ENCODE assay signal across 10 mouse cellular contexts in genomic region chr6:116569834-116570233, GRCm38 (mm10). TPM values are rescaled to one million over a fixed set of nuclear protein-coding genes. Genes with fewer than 3 reads are reported as not detected.
A peak's percentile ranks its signal among the peaks of the same experiment; 100 is the strongest.
DNase-seq lines count a peak whose midpoint lies in the region; ATAC-seq and TF ChIP-seq lines count a peak whose summit lies in the region.
"Had no signal": no experiment of that assay in that cellular context is flagged by ENCODE, and none has a peak within 500 bp of the region (broad histone marks: within the 10 kb centered on the region; RNA-seq: fewer than 3 reads in every experiment).

No protein-coding gene starts in this region.

- intact Hi-C loops in left cerebral cortex, postnatal 14 days (cut with DNase I): no loop called here
- intact Hi-C loops in heart, postnatal 14 days (cut with DNase I): loop anchor here (5.0 kb wide), 1 partner anchor 153 kb away; no protein-coding TSS in a partner anchor

- no peak overlapping the region for H3K4me3 ChIP-seq in lung, postnatal 0 days (ENCODE audit: low read depth, low read length)
- no peak overlapping the region for H3K4me3 ChIP-seq in stomach, postnatal 0 days (ENCODE audit: low read depth, low read length)
- H3K4me3 ChIP-seq: heart, embryonic 13.5 days; myocyte had no signal

- no peak for TF ChIP-seq EP300 in lung, postnatal 0 days (IDR thresholded peaks at IDR 0.05)
- no peak for TF ChIP-seq EP300 in stomach, postnatal 0 days (optimal IDR thresholded peaks at IDR 0.05)

- H3K27me3 ChIP-seq in lung, postnatal 0 days (replicated peaks; ENCODE audit: insufficient read depth, low read length): no peaks in the 10 kb centered on the region
- no peaks in the 10 kb centered on the region for H3K27me3 ChIP-seq in stomach, postnatal 0 days (ENCODE audit: control insufficient read depth, insufficient read depth, low read length)

- peak; percentile 50 to 52 for DNase-seq in left cerebral cortex, postnatal 14 days (ENCODE audit: low spot score in 2 of 2)
- no peak for DNase-seq in left cerebral cortex, adult 11 months (ENCODE audit: low spot score)
- DNase-seq in Muller cell, postnatal 12 days (ENCODE audit: inconsistent ontology term): peak; percentile 7
- DNase-seq in cerebellum, adult 11-12 months: peak; percentile 7
- DNase-seq in heart, postnatal 14 days: peak; percentile 21 to 64
- peak; percentile 31 for DNase-seq in lung, postnatal 0 days (ENCODE audit: low spot score)
- DNase-seq in stomach, postnatal 0 days (ENCODE audit: low spot score): peak; percentile 21
- no peak for DNase-seq in T-cell, adult 2 months (ENCODE audit: low spot score)

- H3K27ac ChIP-seq in lung, postnatal 0 days (ENCODE audit: low read length): no peak overlapping the region
- H3K27ac ChIP-seq in stomach, postnatal 0 days (replicated peaks): no peak overlapping the region
- H3K27ac ChIP-seq: heart, embryonic 13.5 days had no signal

- no peaks in the 10 kb centered on the region for H3K36me3 ChIP-seq in lung, postnatal 0 days (ENCODE audit: insufficient read depth, low read length)
- no peaks in the 10 kb centered on the region for H3K36me3 ChIP-seq in stomach, postnatal 0 days (ENCODE audit: control insufficient read depth, insufficient read depth, low read length)
- H3K36me3 ChIP-seq: heart, embryonic 13.5 days had no signal

- 15% methylated on average over 3 of the region's 3 CpGs for WGBS in lung, postnatal 0 days
- 30% methylated on average over 3 of the region's 3 CpGs for WGBS in stomach, postnatal 0 days

- no peaks in the 10 kb centered on the region for H3K9me3 ChIP-seq in lung, postnatal 0 days (ENCODE audit: low read length)
- no peaks in the 10 kb centered on the region for H3K9me3 ChIP-seq in stomach, postnatal 0 days (ENCODE audit: control insufficient read depth, low read length)
- H3K9me3 ChIP-seq: heart, embryonic 13.5 days had no signal

- TF ChIP-seq CTCF in lung, postnatal 0 days (IDR thresholded peaks at IDR 0.05): peak; percentile 74
- peak; percentile 81 for TF ChIP-seq CTCF in stomach, postnatal 0 days (IDR thresholded peaks at IDR 0.05; ENCODE audit: low read depth)

- no peak for ATAC-seq in lung, postnatal 0 days
- no peak for ATAC-seq in stomach, postnatal 0 days (ENCODE audit: low FRiP score, low TSS enrichment)

- H3K4me2 ChIP-seq in lung, postnatal 0 days (replicated peaks; ENCODE audit: low read depth, low read length): no peak overlapping the region
- no peak overlapping the region for H3K4me2 ChIP-seq in stomach, postnatal 0 days (replicated peaks; ENCODE audit: low read depth)
- H3K4me2 ChIP-seq: heart, embryonic 13.5 days had no signal

- no peaks in the 10 kb centered on the region for H3K4me1 ChIP-seq in lung, postnatal 0 days (ENCODE audit: insufficient read depth, low read depth, low read length)
- no peaks in the 10 kb centered on the region for H3K4me1 ChIP-seq in stomach, postnatal 0 days (replicated peaks; ENCODE audit: control insufficient read depth, insufficient read depth)
- H3K4me1 ChIP-seq: heart, embryonic 13.5 days had no signal

- H3K9ac ChIP-seq in lung, postnatal 0 days (replicated peaks; ENCODE audit: low read depth): no peak overlapping the region
- no peak overlapping the region for H3K9ac ChIP-seq in stomach, postnatal 0 days (ENCODE audit: low read length)
- H3K9ac ChIP-seq: heart, embryonic 13.5 days had no signal

RNA-seq across cellular contexts. Expression of gene Olfr215, which starts 14.2 kb away (rescaled TPM):
- not detected for total RNA-seq in left cerebral cortex, postnatal 14 days (2021)
- total RNA-seq in heart, postnatal 14 days (2021): not detected
- not detected in 2 replicates for polyA plus RNA-seq in lung, postnatal 0 days (2015; fragmentation: Nextera tagmentation; extraction: Ambion mirVana)
- polyA plus RNA-seq in stomach, postnatal 0 days (2015; fragmentation: Nextera tagmentation; extraction: Ambion mirVana): not detected in 2 replicates
- polyA plus RNA-seq: heart, embryonic 13.5 days had no signal

RNA-seq across cellular contexts. Expression of gene Olfr214, which starts 15.8 kb away (rescaled TPM):
- total RNA-seq in left cerebral cortex, postnatal 14 days (2021): not detected
- total RNA-seq in heart, postnatal 14 days (2021): not detected
- polyA plus RNA-seq in lung, postnatal 0 days (2015; fragmentation: Nextera tagmentation; extraction: Ambion mirVana): not detected in 2 replicates
- polyA plus RNA-seq in stomach, postnatal 0 days (2015; fragmentation: Nextera tagmentation; extraction: Ambion mirVana): not detected in 2 replicates
- polyA plus RNA-seq: heart, embryonic 13.5 days; myocyte had no signal

RNA-seq across cellular contexts. Expression of gene Gm5580, which starts 18.9 kb away (rescaled TPM):
- total RNA-seq in left cerebral cortex, postnatal 14 days (2021): 1 to 10 TPM; 2.3 to 3.3 TPM
- total RNA-seq in heart, postnatal 14 days (2021): 1 to 10 TPM; 1.7 to 1.9 TPM
- 0.32 and 0.35 TPM in 2 replicates for polyA plus RNA-seq in lung, postnatal 0 days (2015; fragmentation: Nextera tagmentation; extraction: Ambion mirVana)
- 0.36 TPM in 2 replicates for polyA plus RNA-seq in stomach, postnatal 0 days (2015; fragmentation: Nextera tagmentation; extraction: Ambion mirVana)

RNA-seq across cellular contexts. Expression of gene Olfr213, which starts 31.6 kb away (rescaled TPM):
- not detected for total RNA-seq in left cerebral cortex, postnatal 14 days (2021)
- not detected for total RNA-seq in heart, postnatal 14 days (2021)
- not detected in 2 replicates for polyA plus RNA-seq in lung, postnatal 0 days (2015; fragmentation: Nextera tagmentation; extraction: Ambion mirVana)
- polyA plus RNA-seq in stomach, postnatal 0 days (2015; fragmentation: Nextera tagmentation; extraction: Ambion mirVana): not detected in 2 replicates
- polyA plus RNA-seq: heart, embryonic 13.5 days; myocyte had no signal

RNA-seq across cellular contexts. Expression of gene Zfp422, which starts 59.0 kb away (rescaled TPM):
- total RNA-seq in left cerebral cortex, postnatal 14 days (2021): 10 to 100 TPM; 25.2 to 29.6 TPM
- 10 to 100 TPM; 28.9 to 29.5 TPM for total RNA-seq in heart, postnatal 14 days (2021)
- polyA plus RNA-seq in lung, postnatal 0 days (2015; fragmentation: Nextera tagmentation; extraction: Ambion mirVana): 58.1 and 64.4 TPM in 2 replicates
- 52.4 and 54.4 TPM in 2 replicates for polyA plus RNA-seq in stomach, postnatal 0 days (2015; fragmentation: Nextera tagmentation; extraction: Ambion mirVana)

Comparison
In these comparisons a context has a peak if more than half of its experiments do, and no peak if none do; other contexts are left out.
1. DNase-seq: peak in left cerebral cortex, postnatal 14 days (2 of 2), Muller cell, postnatal 12 days (single experiment), cerebellum, adult 11-12 months (single experiment), heart, postnatal 14 days (2 of 2), lung, postnatal 0 days (single experiment) and stomach, postnatal 0 days (single experiment); none in left cerebral cortex, adult 11 months (single experiment) and T-cell, adult 2 months (single experiment).